In the genomic region with DNA sequence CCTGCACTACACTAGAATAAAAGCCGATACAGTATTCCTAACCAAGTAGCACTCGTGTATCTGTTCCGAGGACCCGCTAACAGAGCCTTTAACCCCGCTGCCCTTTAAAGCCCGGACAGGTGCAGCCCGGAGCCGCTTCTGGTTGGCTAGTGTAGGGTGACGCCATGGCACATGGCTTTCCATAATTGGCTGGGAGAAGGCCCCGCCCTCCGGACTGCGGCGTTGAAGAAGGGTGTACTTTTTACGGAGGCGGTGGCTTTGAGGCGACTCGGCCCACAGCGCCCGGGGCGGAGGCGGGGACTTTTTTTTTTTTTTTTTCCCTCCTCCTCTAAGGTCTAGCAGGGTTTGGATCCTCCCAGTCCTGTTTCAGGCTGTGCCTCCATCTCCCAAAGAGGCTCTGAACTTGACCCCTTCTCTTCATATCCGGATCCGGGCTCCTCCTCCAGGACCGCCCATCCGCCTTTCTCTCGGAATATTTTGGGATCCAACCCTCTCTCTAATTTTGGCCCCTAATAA, we compare ENCODE assay signal across 8 mouse cellular contexts. TPM values are rescaled to one million over a fixed set of nuclear protein-coding genes. Genes with fewer than 3 reads are reported as not detected.
A peak's percentile ranks its signal among the peaks of the same experiment; 100 is the strongest.
DNase-seq lines count a peak whose midpoint lies in the region; ATAC-seq and TF ChIP-seq lines count a peak whose summit lies in the region.

TSS of gene Creld1 (plus strand) at position 198 of the 516 bp plus-strand sequence.

- peaks cover 15 to 42% of the 10 kb centered on the region in 2 experiments for H3K4me1 ChIP-seq in CH12.LX (ENCODE audit: control insufficient read depth in 1 of 2, insufficient read depth in 2 of 2)
- peaks cover 8% of the 10 kb centered on the region for H3K4me1 ChIP-seq in forebrain, embryonic 11.5 days (replicated peaks; ENCODE audit: control insufficient read depth, insufficient read depth, low read length)
- H3K4me1 ChIP-seq in heart, embryonic 15.5 days (replicated peaks), result peaks cover 45% of the 10 kb centered on the region
- H3K4me1 ChIP-seq in liver, embryonic 12.5 days, result peaks cover 48% of the 10 kb centered on the region

- peaks cover 2% of the 10 kb centered on the region for H3K9me3 ChIP-seq in CH12.LX (replicated peaks; ENCODE audit: low read length)
- H3K9me3 ChIP-seq in forebrain, embryonic 11.5 days (ENCODE audit: control insufficient read depth, low read length), result no peaks in the 10 kb centered on the region
- no peaks in the 10 kb centered on the region for H3K9me3 ChIP-seq in heart, embryonic 15.5 days (replicated peaks)
- H3K9me3 ChIP-seq in liver, embryonic 12.5 days (replicated peaks), result no peaks in the 10 kb centered on the region

- in situ Hi-C loops in CH12.LX (cut with MboI; ENCODE audit: low pct_ligation_motif_present, low pct_unique_long_range_greater_than_20kb, low sequenced_read_pairs), result no loop called here

- peak; percentile 96 for ATAC-seq in forebrain, embryonic 11.5 days (replicated peaks; ENCODE audit: low FRiP score)
- peak; percentile 95 for ATAC-seq in heart, embryonic 15.5 days (replicated peaks; ENCODE audit: insufficient number of reproducible peaks, insufficient read depth, low FRiP score, low read depth)
- peak; percentile 96 for ATAC-seq in liver, embryonic 12.5 days

- dilution Hi-C loops in CH12.LX (cut with MboI; ENCODE audit: extremely low pct_ligation_motif_present, extremely low pct_unique_long_range_greater_than_20kb, low sequenced_read_pairs), result no loop called here

- H3K27ac ChIP-seq in CH12.LX (ENCODE audit: insufficient read depth, low read depth), result no peak within 1 kb of the TSS
- peak within 1 kb of the TSS; percentile 92 for H3K27ac ChIP-seq in forebrain, embryonic 11.5 days (ENCODE audit: low read depth, low read length)
- peak within 1 kb of the TSS; percentile 87 for H3K27ac ChIP-seq in heart, embryonic 15.5 days
- H3K27ac ChIP-seq in liver, embryonic 12.5 days, result peak within 1 kb of the TSS; percentile 80

- TF ChIP-seq EP300 in CH12.LX (IDR thresholded peaks at IDR 0.05; ENCODE audit: low read length), result no peak; the same call in 1 of the 2 replicates

- peak within 1 kb of the TSS; percentile 88 for H3K4me2 ChIP-seq in CH12.LX (ENCODE audit: insufficient read depth, low read depth, poor library complexity, severe bottlenecking)
- peak within 1 kb of the TSS; percentile 88 for H3K4me2 ChIP-seq in forebrain, embryonic 11.5 days (ENCODE audit: low read depth, low read length, severe bottlenecking)
- peak within 1 kb of the TSS; percentile 78 for H3K4me2 ChIP-seq in heart, embryonic 15.5 days
- peak within 1 kb of the TSS; percentile 94 for H3K4me2 ChIP-seq in liver, embryonic 12.5 days

- peaks cover 0 to 13% of the 10 kb centered on the region in 2 experiments for H3K36me3 ChIP-seq in CH12.LX (replicated peaks in 1 of 2; ENCODE audit: control insufficient read depth in 1 of 2, insufficient read depth in 1 of 2, low read length in 1 of 2)
- no peaks in the 10 kb centered on the region for H3K36me3 ChIP-seq in forebrain, embryonic 11.5 days (ENCODE audit: control insufficient read depth, insufficient read depth, low read length)
- H3K36me3 ChIP-seq in heart, embryonic 15.5 days, result 0 out of 2 replicates have a peak, but pooled peaks cover 2% of the 10 kb centered on the region
- H3K36me3 ChIP-seq in liver, embryonic 12.5 days, result peaks cover 2% of the 10 kb centered on the region; the same call in 1 of the 2 replicates
- H3K36me3 ChIP-seq in splenic B cell, adult 2 months (ENCODE audit: control insufficient read depth, insufficient read depth, low read length, poor library complexity, severe bottlenecking), result no peaks in the 10 kb centered on the region

- no peak for TF ChIP-seq RAD21 in CH12.LX (IDR thresholded peaks at IDR 0.05; ENCODE audit: low read depth, low read length)

- TF ChIP-seq POLR2A in CH12.LX (IDR thresholded peaks at IDR 0.05; ENCODE audit: low read depth, low read length), result peak; percentile 94

- H3K27me3 ChIP-seq in CH12.LX (replicated peaks), result peaks cover 6% of the 10 kb centered on the region
- H3K27me3 ChIP-seq in forebrain, embryonic 11.5 days (ENCODE audit: control insufficient read depth, insufficient read depth, low read length), result no peaks in the 10 kb centered on the region
- H3K27me3 ChIP-seq in heart, embryonic 15.5 days, result peaks cover 13% of the 10 kb centered on the region; the same call in 1 of the 2 replicates
- H3K27me3 ChIP-seq in liver, embryonic 12.5 days (replicated peaks), result peaks cover 46% of the 10 kb centered on the region
- H3K27me3 ChIP-seq in splenic B cell, adult 2 months (ENCODE audit: control insufficient read depth, insufficient read depth, low read length, poor library complexity, severe bottlenecking), result no peaks in the 10 kb centered on the region

- under 1% methylated on average over 26 of the region's 26 CpGs for WGBS in forebrain, embryonic 11.5 days
- WGBS in heart, embryonic 15.5 days, result under 1% methylated on average over 26 of the region's 26 CpGs
- WGBS in liver, embryonic 12.5 days (ENCODE audit: insufficient replicate concordance), result under 1% methylated on average over 26 of the region's 26 CpGs

- peak; percentile 96 for DNase-seq in CH12.LX (ENCODE audit: extremely low read depth)
- peak; percentile 95 for DNase-seq in c-Kit-positive CD71-positive TER-119-positive erythroid progenitor cells, embryonic 14.5 days (ENCODE audit: low spot score)
- DNase-seq in forebrain, embryonic 11.5 days (ENCODE audit: low spot score), result peak; percentile 96
- peak; percentile 98 for DNase-seq in kidney, postnatal 14 days
- peak; percentile 95 for DNase-seq in naive thymus-derived CD4-positive, alpha-beta T cell, adult 2 months (ENCODE audit: low read depth)
- peak; percentile 95 for DNase-seq in splenic B cell, adult 2 months (ENCODE audit: low read depth, low spot score)

- peak within 1 kb of the TSS; percentile 90 for H3K9ac ChIP-seq in CH12.LX (ENCODE audit: insufficient read depth, low read depth)
- peak within 1 kb of the TSS; percentile 79 for H3K9ac ChIP-seq in forebrain, embryonic 11.5 days (ENCODE audit: low read length)
- peak within 1 kb of the TSS; percentile 70 for H3K9ac ChIP-seq in heart, embryonic 15.5 days
- H3K9ac ChIP-seq in liver, embryonic 12.5 days, result peak within 1 kb of the TSS; percentile 76

- TF ChIP-seq CTCF in CH12.LX (conservative IDR thresholded peaks at IDR 0.05 in 1 of 2, IDR thresholded peaks at IDR 0.05 in 1 of 2; ENCODE audit: low read depth in 2 of 2, low read length in 2 of 2), result no peak

- peak within 1 kb of the TSS; percentile 58 to 84 (median 73) for H3K4me3 ChIP-seq in CH12.LX (replicated peaks in 1 of 3; ENCODE audit: low read depth in 2 of 3, low read length in 2 of 3, poor library complexity in 1 of 3)
- peak within 1 kb of the TSS; percentile 62 for H3K4me3 ChIP-seq in forebrain, embryonic 11.5 days (ENCODE audit: low read depth, low read length)
- H3K4me3 ChIP-seq in heart, embryonic 15.5 days, result peak within 1 kb of the TSS; percentile 58
- H3K4me3 ChIP-seq in liver, embryonic 12.5 days, result peak within 1 kb of the TSS; percentile 68

- H3K79me2 ChIP-seq in CH12.LX (replicated peaks; ENCODE audit: control insufficient read depth, extremely low read depth, insufficient read depth, poor library complexity, severe bottlenecking), result no peaks in the 10 kb centered on the region

TF ChIP-seq in CH12.LX, 34 proteins besides CTCF, POLR2A, EP300 and RAD21 (continues in another document):
- no peak for TF ChIP-seq E2F4 (IDR thresholded peaks at IDR 0.05; ENCODE audit: insufficient replicate concordance, low read depth, low read length)
- TF ChIP-seq NRF1 (IDR thresholded peaks at IDR 0.05; ENCODE audit: low read depth, low read length), result peak; percentile 18; the same call in 1 of the 2 replicates
- no peak; the same call in 1 of the 2 replicates for TF ChIP-seq ELF1 (IDR thresholded peaks at IDR 0.05; ENCODE audit: low read depth, low read length)
- 0 out of 2 replicates have a peak, but pooled peaks have one; percentile 26 for TF ChIP-seq MEF2A (IDR thresholded peaks at IDR 0.05; ENCODE audit: borderline replicate concordance, low read depth, low read length)
- TF ChIP-seq TBP (conservative IDR thresholded peaks at IDR 0.05; ENCODE audit: low read depth, low read length), result peak; percentile 91
- no peak for TF ChIP-seq ZC3H11A (IDR thresholded peaks at IDR 0.05; ENCODE audit: low read depth, low read length)
- TF ChIP-seq NELFE (IDR thresholded peaks at IDR 0.05; ENCODE audit: low read depth, low read length), result peak; percentile 69
- no peak for TF ChIP-seq ZKSCAN1 (IDR thresholded peaks at IDR 0.05; ENCODE audit: borderline replicate concordance, low read depth, low read length)
- peak; percentile 81; the same call in 1 of the 2 replicates for TF ChIP-seq RCOR1 (conservative IDR thresholded peaks at IDR 0.05; ENCODE audit: low read depth, low read length)
- peak; percentile 75 for TF ChIP-seq SIN3A (IDR thresholded peaks at IDR 0.05; ENCODE audit: low read length)
- peak; percentile 77 for TF ChIP-seq MAX (IDR thresholded peaks at IDR 0.05; ENCODE audit: low read length)
- TF ChIP-seq ZNF384 (IDR thresholded peaks at IDR 0.05; ENCODE audit: low read depth, low read length), result peak; percentile 96
- TF ChIP-seq USF2 (conservative IDR thresholded peaks at IDR 0.05; ENCODE audit: low read depth, low read length), result no peak
- no peak; the same call in 1 of the 2 replicates for TF ChIP-seq USF1 (IDR thresholded peaks at IDR 0.05; ENCODE audit: low read depth, low read length)
- TF ChIP-seq JUND (conservative IDR thresholded peaks at IDR 0.05; ENCODE audit: low read depth, low read length), result no peak
- no peak for TF ChIP-seq SMC3 (IDR thresholded peaks at IDR 0.05; ENCODE audit: low read depth, low read length)
- TF ChIP-seq ZMIZ1 (IDR thresholded peaks at IDR 0.05; ENCODE audit: low read depth, low read length), result peak; percentile 52; the same call in 1 of the 2 replicates
- no peak for TF ChIP-seq BHLHE40 (IDR thresholded peaks at IDR 0.05; ENCODE audit: low read depth, low read length)
- peak; percentile 22; the same call in 1 of the 2 replicates for TF ChIP-seq HCFC1 (IDR thresholded peaks at IDR 0.05; ENCODE audit: low read depth, low read length)
- peak; percentile 53 for TF ChIP-seq CHD2 (IDR thresholded peaks at IDR 0.05; ENCODE audit: low read length)
- no peak for TF ChIP-seq MAFK (IDR thresholded peaks at IDR 0.05; ENCODE audit: insufficient replicate concordance, low read length)
- TF ChIP-seq ETS1 (conservative IDR thresholded peaks at IDR 0.05; ENCODE audit: low read depth, low read length), result no peak
- TF ChIP-seq POLR2AphosphoS2 (IDR thresholded peaks at IDR 0.05; ENCODE audit: low read depth, low read length), result no peak

RNA-seq across cellular contexts. Expression of gene Creld1, which starts in this region (rescaled TPM):
- 4.3 and 6.2 TPM in 2 replicates for total RNA-seq in CH12.LX (2012; rRNA removed)
- 3.3 and 3.4 TPM in 2 replicates for total RNA-seq in CH12.LX (2014; rRNA removed)
- polyA plus RNA-seq in CH12.LX (2012; ENCODE audit: insufficient read length, low read depth), result 12.9 and 14.3 TPM in 2 replicates
- 36.3 and 41.6 TPM in 2 replicates for polyA plus RNA-seq in forebrain, embryonic 11.5 days (2014; fragmentation: Nextera tagmentation; extraction: Ambion mirVana)
- polyA plus RNA-seq in heart, embryonic 15.5 days (2015; fragmentation: Nextera tagmentation; extraction: Ambion mirVana), result 38.3 and 44.3 TPM in 2 replicates
- 9.6 and 10.9 TPM in 2 replicates for polyA plus RNA-seq in liver, embryonic 12.5 days (2016; fragmentation: Nextera tagmentation; extraction: Ambion mirVana)
